Comparison of ENCODE assay signal across 8 mouse cellular contexts in the genomic region with DNA sequence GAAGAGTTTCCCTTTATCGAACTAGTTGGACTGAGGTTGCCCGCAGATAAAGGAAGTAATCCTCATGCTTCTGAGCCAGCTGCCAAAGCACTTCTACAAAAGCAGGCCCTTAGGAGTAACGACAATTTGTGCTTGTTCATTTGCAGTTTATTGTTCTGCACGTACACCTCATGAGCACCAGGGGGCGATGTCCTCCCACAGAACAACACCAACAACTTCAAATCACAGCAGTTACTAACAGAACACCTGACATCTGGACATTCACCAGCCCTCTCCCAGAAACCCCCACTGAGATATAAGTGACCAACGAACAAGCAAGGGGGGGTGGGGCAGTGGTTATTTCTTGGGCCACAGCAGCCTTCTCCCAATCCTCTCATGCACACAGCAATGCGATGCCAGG. TPM values are rescaled to one million over a fixed set of nuclear protein-coding genes. Genes with fewer than 3 reads are reported as not detected.
DNase-seq lines count a peak whose midpoint lies in the region; ATAC-seq lines count a peak whose summit lies in the region.

No protein-coding gene starts in this region.

- no peak overlapping the region for H3K9ac ChIP-seq in heart, embryonic 12.5 days
- no peak overlapping the region for H3K9ac ChIP-seq in forebrain, embryonic 11.5 days (ENCODE audit: low read length)
- no peak overlapping the region for H3K9ac ChIP-seq in hindbrain, embryonic 15.5 days

- H3K4me1 ChIP-seq in heart, embryonic 12.5 days (replicated peaks) = peaks cover 9% of the 10 kb centered on the region
- no peaks in the 10 kb centered on the region for H3K4me1 ChIP-seq in forebrain, embryonic 11.5 days (replicated peaks; ENCODE audit: control insufficient read depth, insufficient read depth, low read length)
- no peaks in the 10 kb centered on the region for H3K4me1 ChIP-seq in hindbrain, embryonic 15.5 days (replicated peaks)

- H3K4me2 ChIP-seq in heart, embryonic 12.5 days = no peak overlapping the region
- H3K4me2 ChIP-seq in forebrain, embryonic 11.5 days (ENCODE audit: low read depth, low read length, severe bottlenecking) = no peak overlapping the region
- no peak overlapping the region for H3K4me2 ChIP-seq in hindbrain, embryonic 15.5 days

- peaks cover 97% of the 10 kb centered on the region for H3K79me2 ChIP-seq in macrophage (ENCODE audit: inconsistent target)

- H3K4me3 ChIP-seq in heart, embryonic 12.5 days = no peak overlapping the region
- H3K4me3 ChIP-seq in forebrain, embryonic 11.5 days (ENCODE audit: low read depth, low read length) = no peak overlapping the region
- H3K4me3 ChIP-seq in hindbrain, embryonic 15.5 days = no peak overlapping the region
- no peak overlapping the region for H3K4me3 ChIP-seq in macrophage (ENCODE audit: inconsistent target)

- H3K36me3 ChIP-seq in heart, embryonic 12.5 days = no peaks in the 10 kb centered on the region
- peaks cover 10% of the 10 kb centered on the region for H3K36me3 ChIP-seq in forebrain, embryonic 11.5 days (ENCODE audit: control insufficient read depth, insufficient read depth, low read length)
- H3K36me3 ChIP-seq in hindbrain, embryonic 15.5 days = peaks cover 29% of the 10 kb centered on the region
- no peaks in the 10 kb centered on the region; the same call in 1 of the 2 replicates for H3K36me3 ChIP-seq in macrophage (ENCODE audit: inconsistent target)

- 26% methylated on average over 7 of the region's 7 CpGs for WGBS in heart, embryonic 12.5 days
- WGBS in forebrain, embryonic 11.5 days = 30% methylated on average over 7 of the region's 7 CpGs
- 28% methylated on average over 7 of the region's 7 CpGs for WGBS in hindbrain, embryonic 15.5 days
- 3% methylated on average over 6 of the region's 7 CpGs for WGBS in macrophage (ENCODE audit: missing documents)

- no peak overlapping the region for H3K27ac ChIP-seq in heart, embryonic 12.5 days (ENCODE audit: poor library complexity, severe bottlenecking)
- H3K27ac ChIP-seq in forebrain, embryonic 11.5 days (ENCODE audit: low read depth, low read length) = no peak overlapping the region
- no peak overlapping the region for H3K27ac ChIP-seq in hindbrain, embryonic 15.5 days (replicated peaks)
- peak overlapping the region; percentile 99 for H3K27ac ChIP-seq in macrophage

- ATAC-seq in heart, embryonic 12.5 days (ENCODE audit: insufficient number of reproducible peaks, low FRiP score) = no peak
- peak; percentile 44 for ATAC-seq in forebrain, embryonic 11.5 days (replicated peaks; ENCODE audit: low FRiP score)
- peak; percentile 16; the same call in 1 of the 2 replicates for ATAC-seq in hindbrain, embryonic 15.5 days (ENCODE audit: low FRiP score, low read depth)

- no peaks in the 10 kb centered on the region for H3K27me3 ChIP-seq in heart, embryonic 12.5 days (replicated peaks)
- H3K27me3 ChIP-seq in forebrain, embryonic 11.5 days (ENCODE audit: control insufficient read depth, insufficient read depth, low read length) = no peaks in the 10 kb centered on the region
- H3K27me3 ChIP-seq in hindbrain, embryonic 15.5 days = no peaks in the 10 kb centered on the region

- peak; percentile 67 for DNase-seq in heart, adult 8-10 months (ENCODE audit: low spot score)
- peak; percentile 13 for DNase-seq in c-Kit-positive CD71-positive TER-119-negative erythroid progenitor cells, embryonic 14.5 days (ENCODE audit: low read depth)
- peak; percentile 71 for DNase-seq in forebrain, embryonic 11.5 days (ENCODE audit: low spot score)
- peak; percentile 61 to 75 for DNase-seq in layer of hippocampus, postnatal 14 days (ENCODE audit: low spot score in 2 of 2)
- peak; percentile 48 to 57 for DNase-seq in right cerebral cortex, postnatal 36 days (ENCODE audit: low spot score in 2 of 2)

- H3K9me3 ChIP-seq in heart, embryonic 12.5 days (replicated peaks) = no peaks in the 10 kb centered on the region
- no peaks in the 10 kb centered on the region for H3K9me3 ChIP-seq in forebrain, embryonic 11.5 days (ENCODE audit: control insufficient read depth, low read length)
- H3K9me3 ChIP-seq in hindbrain, embryonic 15.5 days = no peaks in the 10 kb centered on the region

RNA-seq across cellular contexts. Expression of a gene that starts 5.6 kb away (rescaled TPM):
- total RNA-seq in heart, adult 8-10 months (2022) = 10 to 100 TPM in 1 of 4 experiments, 1 to 10 TPM in 3; 5.5 to 14.8 (median 6.2) TPM
- 0.06 and 0.18 TPM in 2 replicates for polyA plus RNA-seq in heart, embryonic 12.5 days (2016; fragmentation: Nextera tagmentation; extraction: Ambion mirVana)
- 0.28 and 0.41 TPM in 2 replicates for polyA plus RNA-seq in forebrain, embryonic 11.5 days (2014; fragmentation: Nextera tagmentation; extraction: Ambion mirVana)
- 0.61 and 0.88 TPM in 2 replicates for polyA plus RNA-seq in hindbrain, embryonic 15.5 days (2015; fragmentation: Nextera tagmentation; extraction: Ambion mirVana)
- total RNA-seq in layer of hippocampus, postnatal 14 days (2021) = 1 to 10 TPM; 5.4 to 5.6 TPM
- total RNA-seq in macrophage (2018; cell fraction: chromatin; rRNA removed) = 100 to 1,000 TPM; 252 to 707 (median 456) TPM
- 1,000 to 10,000 TPM; 1,942 to 3,390 (median 2,625) TPM for total RNA-seq in macrophage (2018; cell fraction: cytosol; rRNA removed)
- 1,000 to 10,000 TPM in 25 of 26 experiments, 100 to 1,000 TPM in 1; 793 to 4,386 (median 3,068) TPM for total RNA-seq in macrophage (2018; cell fraction: nucleus; rRNA removed)
- 2,177 to 2,766 TPM (median 2,684 TPM) in 3 replicates for polyA plus RNA-seq in macrophage (2018)

RNA-seq across cellular contexts. Expression of a gene that starts 35.0 kb away (rescaled TPM):
- 1 to 10 TPM; 4.1 to 5.4 (median 4.7) TPM for total RNA-seq in heart, adult 8-10 months (2022)
- polyA plus RNA-seq in heart, embryonic 12.5 days (2016; fragmentation: Nextera tagmentation; extraction: Ambion mirVana) = 1.4 and 1.7 TPM in 2 replicates
- 39.8 and 40.2 TPM in 2 replicates for polyA plus RNA-seq in forebrain, embryonic 11.5 days (2014; fragmentation: Nextera tagmentation; extraction: Ambion mirVana)
- 40.0 and 42.2 TPM in 2 replicates for polyA plus RNA-seq in hindbrain, embryonic 15.5 days (2015; fragmentation: Nextera tagmentation; extraction: Ambion mirVana)
- total RNA-seq in layer of hippocampus, postnatal 14 days (2021) = 10 to 100 TPM; 37.0 to 41.8 TPM
- 100 to 1,000 TPM in 4 of 26 experiments, 10 to 100 TPM in 14, 1 to 10 TPM in 8; 7.0 to 144 (median 22.3) TPM for total RNA-seq in macrophage (2018; cell fraction: chromatin; rRNA removed)
- total RNA-seq in macrophage (2018; cell fraction: cytosol; rRNA removed) = 10 to 100 TPM; 10.2 to 96.6 (median 29.8) TPM
- total RNA-seq in macrophage (2018; cell fraction: nucleus; rRNA removed) = 100 to 1,000 TPM in 3 of 26 experiments, 10 to 100 TPM in 21, 1 to 10 TPM in 2; 8.5 to 133 (median 28.5) TPM
- polyA plus RNA-seq in macrophage (2018) = 17.5 to 35.6 TPM (median 30.8 TPM) in 3 replicates

RNA-seq across cellular contexts. Expression of a gene that starts 38.5 kb away (rescaled TPM):
- total RNA-seq in heart, adult 8-10 months (2022) = not detected
- polyA plus RNA-seq in heart, embryonic 12.5 days (2016; fragmentation: Nextera tagmentation; extraction: Ambion mirVana) = not detected in 2 replicates
- not detected in 2 replicates for polyA plus RNA-seq in forebrain, embryonic 11.5 days (2014; fragmentation: Nextera tagmentation; extraction: Ambion mirVana)
- not detected in 2 replicates for polyA plus RNA-seq in hindbrain, embryonic 15.5 days (2015; fragmentation: Nextera tagmentation; extraction: Ambion mirVana)
- total RNA-seq in layer of hippocampus, postnatal 14 days (2021) = not detected
- total RNA-seq in macrophage (2018; cell fraction: chromatin; rRNA removed) = not detected
- not detected for total RNA-seq in macrophage (2018; cell fraction: cytosol; rRNA removed)
- not detected for total RNA-seq in macrophage (2018; cell fraction: nucleus; rRNA removed)
- polyA plus RNA-seq in macrophage (2018) = not detected in 3 replicates

RNA-seq across cellular contexts. Expression of a gene that starts 49.0 kb away (rescaled TPM):
- not detected for total RNA-seq in heart, adult 8-10 months (2022)
- polyA plus RNA-seq in heart, embryonic 12.5 days (2016; fragmentation: Nextera tagmentation; extraction: Ambion mirVana) = not detected in 2 replicates
- polyA plus RNA-seq in forebrain, embryonic 11.5 days (2014; fragmentation: Nextera tagmentation; extraction: Ambion mirVana) = not detected in 2 replicates
- polyA plus RNA-seq in hindbrain, embryonic 15.5 days (2015; fragmentation: Nextera tagmentation; extraction: Ambion mirVana) = not detected in 2 replicates
- total RNA-seq in layer of hippocampus, postnatal 14 days (2021) = not detected
- not detected for total RNA-seq in macrophage (2018; cell fraction: chromatin; rRNA removed)
- total RNA-seq in macrophage (2018; cell fraction: cytosol; rRNA removed) = not detected
- not detected for total RNA-seq in macrophage (2018; cell fraction: nucleus; rRNA removed)
- not detected in 3 replicates for polyA plus RNA-seq in macrophage (2018)

Comparison
In these comparisons a context has a peak if more than half of its experiments do, and no peak if none do; other contexts are left out.
1. DNase-seq: peak in every context shown above with its lines; median percentile 71 in forebrain, embryonic 11.5 days; 68 in layer of hippocampus, postnatal 14 days; 67 in heart, adult 8-10 months; 52 in right cerebral cortex, postnatal 36 days; 13 in c-Kit-positive CD71-positive TER-119-negative erythroid progenitor cells, embryonic 14.5 days.
2. RNA of a gene that starts 5.6 kb away (polyA plus RNA-seq): 2,177 to 2,766 TPM in macrophage; 0.61 to 0.88 TPM in hindbrain, embryonic 15.5 days, 0.28 to 0.41 TPM in forebrain, embryonic 11.5 days and 0.06 to 0.18 TPM in heart, embryonic 12.5 days; every median in the first group is over 1,000 times any median in the second.